Comparison of ENCODE assay signal across 9 mouse cellular contexts in genomic region chr3:143596949-143597593, GRCm38 (mm10).
DNase-seq lines count a peak whose midpoint lies in the region; ATAC-seq and TF ChIP-seq lines count a peak whose summit lies in the region.
"Had no signal": no experiment of that assay in that cellular context is flagged by ENCODE, and none has a peak within 500 bp of the region (broad histone marks: within the 10 kb centered on the region; RNA-seq: fewer than 3 reads in every experiment).

No protein-coding gene starts in this region.

- no peaks in the 10 kb centered on the region for H3K9me3 ChIP-seq in heart, embryonic 14.5 days (ENCODE audit: control insufficient read depth, low read length)
- H3K9me3 ChIP-seq in limb, embryonic 10.5 days (replicated peaks), result no peaks in the 10 kb centered on the region

- POLR2A ChIA-PET in Patski (lab: Charles Lee), result interaction anchor here (0.7 kb wide), 1 partner anchor 17 kb away, joined by 5 read pairs; no protein-coding TSS in a partner anchor

- no peak for TF ChIP-seq CTCF in Patski (IDR thresholded peaks at IDR 0.05)

- no peak for ATAC-seq in heart, embryonic 14.5 days (ENCODE audit: insufficient number of reproducible peaks, insufficient read depth, low FRiP score, low read depth)
- peak; percentile 60 for ATAC-seq in Patski
- no peak for ATAC-seq in erythroblast, adult 5-6 weeks (replicated peaks; ENCODE audit: low FRiP score, poor library complexity, severe bottlenecking)

- H3K27me3 ChIP-seq in heart, embryonic 14.5 days (ENCODE audit: control insufficient read depth, insufficient read depth, low read length), result no peaks in the 10 kb centered on the region
- no peaks in the 10 kb centered on the region for H3K27me3 ChIP-seq in Patski
- H3K27me3 ChIP-seq in limb, embryonic 10.5 days (ENCODE audit: low read depth, poor library complexity, severe bottlenecking), result no peaks in the 10 kb centered on the region

- peaks cover 6 to 11% of the 10 kb centered on the region in 2 experiments; a peak in 3 of 4 replicates for H3K4me1 ChIP-seq in heart, embryonic 14.5 days (ENCODE audit: control insufficient read depth in 2 of 2, insufficient read depth in 2 of 2, low read length in 2 of 2)
- H3K4me1 ChIP-seq in limb, embryonic 10.5 days, result peaks cover 47% of the 10 kb centered on the region

- DNase-seq in heart, adult 8-10 months (ENCODE audit: low spot score), result no peak
- peak; percentile 47 for DNase-seq in Patski (ENCODE audit: low read depth, low spot score)
- DNase-seq in cerebellum, adult 9-10 months, result peak; percentile 29
- no peak for DNase-seq in limb, embryonic 10.5 days (ENCODE audit: low spot score)
- no peak for DNase-seq in gastrocnemius, adult 18-20 months (ENCODE audit: low spot score)
- no peak for DNase-seq in urinary bladder, postnatal 36 days (ENCODE audit: low spot score in 2 of 2)
- DNase-seq: heart, postnatal 36 days had no signal

- peak overlapping the region in 1 of 2 experiments; percentile 19; a peak in 2 of 4 replicates for H3K27ac ChIP-seq in heart, embryonic 14.5 days (replicated peaks in 1 of 2; ENCODE audit: control insufficient read depth in 1 of 2, insufficient read depth in 1 of 2, low read depth in 2 of 2, low read length in 2 of 2)
- peak overlapping the region; percentile 47; the same call in 1 of the 2 replicates for H3K27ac ChIP-seq in limb, embryonic 10.5 days

- no peak overlapping the region for H3K9ac ChIP-seq in heart, embryonic 14.5 days (ENCODE audit: low read length)

- H3K4me3 ChIP-seq in heart, embryonic 14.5 days (ENCODE audit: control insufficient read depth in 1 of 2, insufficient read depth in 1 of 2, low read depth in 1 of 2, low read length in 2 of 2), result no peak overlapping the region
- no peak overlapping the region for H3K4me3 ChIP-seq in limb, embryonic 10.5 days

- peak overlapping the region; percentile 31 for H3K4me2 ChIP-seq in heart, embryonic 14.5 days (ENCODE audit: low read length)

- no peaks in the 10 kb centered on the region for H3K36me3 ChIP-seq in heart, embryonic 14.5 days (ENCODE audit: control insufficient read depth, insufficient read depth, low read length)
- H3K36me3 ChIP-seq in limb, embryonic 10.5 days, result no peaks in the 10 kb centered on the region

- CTCF ChIA-PET in Patski (lab: Charles Lee), result interaction anchor here (0.6 to 1.6 kb wide), 3 partner anchors 12 to 802 kb away, joined by 3 to 4 read pairs (median 4); no protein-coding TSS in a partner anchor

- 16% methylated on average over 11 of the region's 11 CpGs for WGBS in heart, embryonic 14.5 days
- 12% methylated on average over 11 of the region's 11 CpGs for WGBS in limb, embryonic 10.5 days

- in situ Hi-C loops in Patski (cut with MboI; ENCODE audit: low pct_unique_long_range_greater_than_20kb), result loop anchor here (5.0 kb wide), 1 partner anchor 605 kb away; no protein-coding TSS in a partner anchor

Comparison
In these comparisons a context has a peak if more than half of its experiments do, and no peak if none do; other contexts are left out.
1. DNase-seq: peak in Patski (single experiment) and cerebellum, adult 9-10 months (single experiment); none in heart, adult 8-10 months (single experiment), limb, embryonic 10.5 days (single experiment), gastrocnemius, adult 18-20 months (single experiment) and urinary bladder, postnatal 36 days (0 of 2).